ENCODE assay signal across 8 mouse cellular contexts in the genomic region with DNA sequence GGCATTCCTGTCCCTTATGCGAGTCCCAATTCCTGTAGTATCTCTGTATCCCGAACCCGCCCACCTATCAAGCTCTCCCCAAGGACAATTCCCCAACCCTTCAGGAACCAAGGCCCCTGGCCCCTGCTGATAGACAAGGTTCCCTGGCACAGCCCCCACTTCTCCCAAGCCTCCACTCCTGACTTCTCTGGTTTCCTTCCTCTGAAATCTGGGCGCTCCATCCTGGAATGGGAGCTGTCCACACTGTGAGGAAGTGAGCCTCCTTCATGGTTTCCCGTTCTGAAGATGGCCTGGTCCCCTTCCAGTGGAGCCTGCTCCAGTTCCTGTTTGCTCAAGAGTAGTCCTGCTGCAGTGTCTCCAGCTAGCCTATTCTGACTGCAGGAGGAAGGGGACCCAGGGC. TPM values are rescaled to one million over a fixed set of nuclear protein-coding genes. Genes with fewer than 3 reads are reported as not detected.
DNase-seq lines count a peak whose midpoint lies in the region; ATAC-seq lines count a peak whose summit lies in the region.

No protein-coding gene starts in this region.

- no peaks in the 10 kb centered on the region for H3K9me3 ChIP-seq in embryonic facial prominence, embryonic 10.5 days
- H3K9me3 ChIP-seq in limb, embryonic 11.5 days (ENCODE audit: control insufficient read depth, low read length): no peaks in the 10 kb centered on the region
- H3K9me3 ChIP-seq in midbrain, embryonic 12.5 days: no peaks in the 10 kb centered on the region

- peaks cover 67% of the 10 kb centered on the region for H3K36me3 ChIP-seq in embryonic facial prominence, embryonic 10.5 days (replicated peaks)
- peaks cover 14% of the 10 kb centered on the region for H3K36me3 ChIP-seq in limb, embryonic 11.5 days (ENCODE audit: control insufficient read depth, insufficient read depth, low read length)
- H3K36me3 ChIP-seq in midbrain, embryonic 12.5 days: peaks cover 67% of the 10 kb centered on the region

- peak overlapping the region; percentile 86 for H3K4me3 ChIP-seq in embryonic facial prominence, embryonic 10.5 days
- H3K4me3 ChIP-seq in limb, embryonic 11.5 days (ENCODE audit: low read depth, low read length): peak overlapping the region; percentile 70
- peak overlapping the region; percentile 73 for H3K4me3 ChIP-seq in midbrain, embryonic 12.5 days

- 0 out of 2 replicates have a peak overlapping the region, but pooled peaks have one; percentile 86 for H3K27ac ChIP-seq in embryonic facial prominence, embryonic 10.5 days (replicated peaks)
- H3K27ac ChIP-seq in limb, embryonic 11.5 days (replicated peaks; ENCODE audit: low read depth, low read length): no peak overlapping the region
- no peak overlapping the region for H3K27ac ChIP-seq in midbrain, embryonic 12.5 days (replicated peaks)

- H3K4me1 ChIP-seq in embryonic facial prominence, embryonic 10.5 days: peaks cover 23% of the 10 kb centered on the region
- H3K4me1 ChIP-seq in limb, embryonic 11.5 days (ENCODE audit: control insufficient read depth, insufficient read depth, low read length): no peaks in the 10 kb centered on the region
- peaks cover 13% of the 10 kb centered on the region for H3K4me1 ChIP-seq in midbrain, embryonic 12.5 days

- ATAC-seq in limb, embryonic 11.5 days (ENCODE audit: insufficient number of reproducible peaks, low FRiP score, low TSS enrichment, low read depth): no peak
- no peak for ATAC-seq in midbrain, embryonic 12.5 days (ENCODE audit: low FRiP score, low read depth)

- no peaks in the 10 kb centered on the region for H3K27me3 ChIP-seq in embryonic facial prominence, embryonic 10.5 days (replicated peaks; ENCODE audit: low read depth, poor library complexity, severe bottlenecking)
- no peaks in the 10 kb centered on the region for H3K27me3 ChIP-seq in limb, embryonic 11.5 days (ENCODE audit: control insufficient read depth, insufficient read depth, low read length)
- no peaks in the 10 kb centered on the region for H3K27me3 ChIP-seq in midbrain, embryonic 12.5 days

- DNase-seq in B cell, adult 2 months: peak; percentile 17 to 19
- DNase-seq in embryonic facial prominence, embryonic 10.5 days (ENCODE audit: low spot score): no peak
- peak; percentile 38 to 50 for DNase-seq in heart, postnatal 14 days
- DNase-seq in limb, embryonic 11.5 days (ENCODE audit: low spot score): no peak
- no peak for DNase-seq in right cerebral cortex, postnatal 4 days
- no peak for DNase-seq in urinary bladder, postnatal 10 days (ENCODE audit: low spot score)
- DNase-seq in layer of hippocampus, adult 18-20 months (ENCODE audit: low spot score in 2 of 2): no peak

- intact Hi-C loops in heart, postnatal 14 days (cut with DNase I): loop anchor here (2.0 kb wide), 1 partner anchor 56 kb away; no protein-coding TSS in a partner anchor

- peak overlapping the region; percentile 91; the same call in 1 of the 2 replicates for H3K4me2 ChIP-seq in limb, embryonic 11.5 days (ENCODE audit: low read depth, severe bottlenecking)
- peak overlapping the region; percentile 86 for H3K4me2 ChIP-seq in midbrain, embryonic 12.5 days (replicated peaks)

- 57% methylated on average over 5 of the region's 5 CpGs for WGBS in embryonic facial prominence, embryonic 10.5 days
- WGBS in limb, embryonic 11.5 days: 57% methylated on average over 5 of the region's 5 CpGs
- 62% methylated on average over 5 of the region's 5 CpGs for whole genome bisulfite sequencing in midbrain, embryonic 12.5 days

- no peak overlapping the region for H3K9ac ChIP-seq in limb, embryonic 11.5 days (ENCODE audit: low read length)
- H3K9ac ChIP-seq in midbrain, embryonic 12.5 days (replicated peaks): peak overlapping the region; percentile 74

RNA-seq across cellular contexts. Expression of gene Nckipsd, which starts 1.0 kb away (rescaled TPM):
- 14.8 and 15.0 TPM in 2 replicates for polyA plus RNA-seq in embryonic facial prominence, embryonic 10.5 days (2016; fragmentation: Nextera tagmentation; extraction: Ambion mirVana)
- total RNA-seq in heart, postnatal 14 days (2021): 10 to 100 TPM in 1 of 2 experiments, 1 to 10 TPM in 1; 9.9 to 11.4 TPM
- polyA plus RNA-seq in limb, embryonic 11.5 days (2014; fragmentation: Nextera tagmentation; extraction: Ambion mirVana): 13.9 and 15.7 TPM in 2 replicates
- polyA plus RNA-seq in midbrain, embryonic 12.5 days (2016; fragmentation: Nextera tagmentation; extraction: Ambion mirVana): 17.0 and 20.1 TPM in 2 replicates
- 10 to 100 TPM; 75.6 to 78.8 TPM for total RNA-seq in layer of hippocampus, adult 18-20 months (2021)

RNA-seq across cellular contexts. Expression of gene Celsr3, which starts 16.9 kb away (rescaled TPM):
- polyA plus RNA-seq in embryonic facial prominence, embryonic 10.5 days (2016; fragmentation: Nextera tagmentation; extraction: Ambion mirVana): 1.6 and 1.7 TPM in 2 replicates
- total RNA-seq in heart, postnatal 14 days (2021): under 1 TPM; 0.12 TPM
- 0.10 and 0.20 TPM in 2 replicates for polyA plus RNA-seq in limb, embryonic 11.5 days (2014; fragmentation: Nextera tagmentation; extraction: Ambion mirVana)
- polyA plus RNA-seq in midbrain, embryonic 12.5 days (2016; fragmentation: Nextera tagmentation; extraction: Ambion mirVana): 13.8 and 14.4 TPM in 2 replicates
- total RNA-seq in layer of hippocampus, adult 18-20 months (2021): 10 to 100 TPM; 54.6 to 58.6 TPM

RNA-seq across cellular contexts. Expression of gene Ip6k2, which starts 25.6 kb away (rescaled TPM):
- 94.0 and 103 TPM in 2 replicates for polyA plus RNA-seq in embryonic facial prominence, embryonic 10.5 days (2016; fragmentation: Nextera tagmentation; extraction: Ambion mirVana)
- total RNA-seq in heart, postnatal 14 days (2021): 10 to 100 TPM; 30.7 to 31.8 TPM
- polyA plus RNA-seq in limb, embryonic 11.5 days (2014; fragmentation: Nextera tagmentation; extraction: Ambion mirVana): 129 and 136 TPM in 2 replicates
- polyA plus RNA-seq in midbrain, embryonic 12.5 days (2016; fragmentation: Nextera tagmentation; extraction: Ambion mirVana): 137 and 141 TPM in 2 replicates
- total RNA-seq in layer of hippocampus, adult 18-20 months (2021): 100 to 1,000 TPM; 240 to 270 TPM

RNA-seq across cellular contexts. Expression of gene Slc26a6, which starts 43.9 kb away (rescaled TPM):
- polyA plus RNA-seq in embryonic facial prominence, embryonic 10.5 days (2016; fragmentation: Nextera tagmentation; extraction: Ambion mirVana): 13.3 and 14.0 TPM in 2 replicates
- total RNA-seq in heart, postnatal 14 days (2021): 10 to 100 TPM; 27.0 TPM
- polyA plus RNA-seq in limb, embryonic 11.5 days (2014; fragmentation: Nextera tagmentation; extraction: Ambion mirVana): 12.5 and 13.5 TPM in 2 replicates
- polyA plus RNA-seq in midbrain, embryonic 12.5 days (2016; fragmentation: Nextera tagmentation; extraction: Ambion mirVana): 10.2 and 10.5 TPM in 2 replicates
- total RNA-seq in layer of hippocampus, adult 18-20 months (2021): 10 to 100 TPM; 13.8 to 16.1 TPM

Comparison
In these comparisons a context has a peak if more than half of its experiments do, and no peak if none do; other contexts are left out.
1. DNase-seq: peak in B cell, adult 2 months (2 of 2) and heart, postnatal 14 days (2 of 2); none in embryonic facial prominence, embryonic 10.5 days (single experiment), limb, embryonic 11.5 days (single experiment), right cerebral cortex, postnatal 4 days (single experiment), urinary bladder, postnatal 10 days (single experiment) and layer of hippocampus, adult 18-20 months (0 of 2).
2. Peak in every context shown above with its lines, with median percentiles within 50 percentile points of each other: H3K4me3 ChIP-seq.